ENCODE assay signal across 21 mouse cellular contexts in genomic region chr11:86981229-86981791, GRCm38 (mm10). TPM values are rescaled to one million over a fixed set of nuclear protein-coding genes. Genes with fewer than 3 reads are reported as not detected.
DNase-seq lines count a peak whose midpoint lies in the region; ATAC-seq and TF ChIP-seq lines count a peak whose summit lies in the region.
"Had no signal": no experiment of that assay in that cellular context is flagged by ENCODE, and none has a peak within 500 bp of the region (broad histone marks: within the 10 kb centered on the region; RNA-seq: fewer than 3 reads in every experiment).

No protein-coding gene starts in this region.

- H3K9ac ChIP-seq in heart, postnatal 0 days (replicated peaks; ENCODE audit: low read depth, low read length) = no peak overlapping the region
- H3K9ac ChIP-seq in limb, embryonic 14.5 days (ENCODE audit: low read depth, low read length, severe bottlenecking) = no peak overlapping the region
- H3K9ac ChIP-seq: forebrain, postnatal 0 days; liver, postnatal 0 days had no signal

- H3K27me3 ChIP-seq in heart, postnatal 0 days (ENCODE audit: control insufficient read depth, insufficient read depth, low read length) = no peaks in the 10 kb centered on the region
- no peaks in the 10 kb centered on the region for H3K27me3 ChIP-seq in limb, embryonic 14.5 days (ENCODE audit: control insufficient read depth, insufficient read depth, low read length)

- no peak overlapping the region for H3K4me3 ChIP-seq in heart, postnatal 0 days (ENCODE audit: low read depth, low read length)
- H3K4me3 ChIP-seq in limb, embryonic 14.5 days (replicated peaks; ENCODE audit: low read length) = no peak overlapping the region
- no peak overlapping the region for H3K4me3 ChIP-seq in left cerebral cortex, adult 2 months

- H3K36me3 ChIP-seq in heart, postnatal 0 days (replicated peaks; ENCODE audit: control insufficient read depth, insufficient read depth, low read length) = peaks cover 12% of the 10 kb centered on the region; the same call in 1 of the 2 replicates
- H3K36me3 ChIP-seq in limb, embryonic 14.5 days (ENCODE audit: control insufficient read depth, insufficient read depth, low read length) = peaks cover 8% of the 10 kb centered on the region; the same call in 1 of the 2 replicates

- intact Hi-C loops in heart, postnatal 25 days (cut with DNase I) = no loop called here
- intact Hi-C loops in left cerebral cortex, adult 2 months (cut with DNase I) = no loop called here

- H3K9me3 ChIP-seq in heart, postnatal 0 days (replicated peaks; ENCODE audit: control insufficient read depth, low read length) = no peaks in the 10 kb centered on the region
- H3K9me3 ChIP-seq in limb, embryonic 14.5 days (ENCODE audit: control insufficient read depth, low read length) = no peaks in the 10 kb centered on the region

- no peak for DNase-seq in frontal cortex, postnatal 10 days (ENCODE audit: low spot score in 2 of 2)
- no peak for DNase-seq in heart, postnatal 0 days (ENCODE audit: low spot score)
- no peak for DNase-seq in heart, postnatal 25 days (ENCODE audit: low spot score)
- peak; percentile 28 for DNase-seq in NIH3T3 (ENCODE audit: low read depth)
- DNase-seq in limb, embryonic 14.5 days (ENCODE audit: low spot score) = no peak
- DNase-seq in left cerebral cortex, adult 2 months (ENCODE audit: extremely low spot score in 1 of 2, low spot score in 2 of 2) = no peak
- no peak for DNase-seq in adrenal gland, adult 2 months
- DNase-seq: adrenal gland, postnatal 25 days; B cell, adult 2 months; cerebellum, adult 9-11 months; forebrain, postnatal 0 days; gastrocnemius, postnatal 14 days; heart, postnatal 36 days; kidney, adult 2 months; kidney, postnatal 25 days; liver; liver, postnatal 0 days; lung, postnatal 14 days; right cerebral cortex, postnatal 4 days had no signal

- peaks cover 33% of the 10 kb centered on the region for H3K4me1 ChIP-seq in heart, postnatal 0 days (ENCODE audit: control insufficient read depth, insufficient read depth)
- peaks cover 18% of the 10 kb centered on the region for H3K4me1 ChIP-seq in limb, embryonic 14.5 days (ENCODE audit: control insufficient read depth, insufficient read depth, low read length)

- H3K4me2 ChIP-seq in heart, postnatal 0 days (ENCODE audit: low read depth, low read length) = no peak overlapping the region
- no peak overlapping the region for H3K4me2 ChIP-seq in limb, embryonic 14.5 days (replicated peaks; ENCODE audit: low read depth, low read length, severe bottlenecking)
- H3K4me2 ChIP-seq: midbrain, embryonic 11.5 days had no signal

- TF ChIP-seq CTCF in heart, postnatal 0 days (IDR thresholded peaks at IDR 0.05; ENCODE audit: low read depth) = no peak
- TF ChIP-seq CTCF in left cerebral cortex, adult 2 months (IDR thresholded peaks at IDR 0.05) = no peak

- no peak for TF ChIP-seq POLR2A in limb, embryonic 14.5 days (IDR thresholded peaks at IDR 0.05; ENCODE audit: borderline replicate concordance, extremely low read depth, insufficient read depth, insufficient read length)

- peak; percentile 46; the same call in 1 of the 2 replicates for ATAC-seq in frontal cortex, adult (ENCODE audit: low TSS enrichment)
- no peak for ATAC-seq in heart, postnatal 0 days (ENCODE audit: insufficient read depth, low read depth)
- no peak for ATAC-seq in limb, embryonic 14.5 days (ENCODE audit: low FRiP score, low read depth)
- ATAC-seq: forebrain, postnatal 0 days; liver, postnatal 0 days had no signal

- TF ChIP-seq EP300 in heart, postnatal 0 days (IDR thresholded peaks at IDR 0.05; ENCODE audit: low read depth) = no peak

- 24% methylated on average over 5 of the region's 5 CpGs for WGBS in heart, postnatal 0 days
- WGBS in limb, embryonic 14.5 days = 48% methylated on average over 5 of the region's 5 CpGs

- H3K27ac ChIP-seq in heart, postnatal 0 days (ENCODE audit: low read depth) = peak overlapping the region; percentile 36
- H3K27ac ChIP-seq in limb, embryonic 14.5 days (replicated peaks; ENCODE audit: low read depth, low read length) = peak overlapping the region; percentile 65
- H3K27ac ChIP-seq in left cerebral cortex, adult 2 months = no peak overlapping the region

RNA-seq across cellular contexts. Expression of gene Ypel2, which starts 12.2 kb away (rescaled TPM):
- 16.3 and 18.4 TPM in 2 replicates for total RNA-seq in heart, postnatal 0 days (2014; rRNA removed; ENCODE audit: low replicate concordance)
- polyA plus RNA-seq in heart, postnatal 0 days (2015; fragmentation: Nextera tagmentation; extraction: Ambion mirVana) = 16.1 and 17.8 TPM in 2 replicates
- 10 to 100 TPM; 16.2 to 35.4 TPM for total RNA-seq in heart, postnatal 25 days (2021)
- 9.2 TPM in 2 replicates for polyA plus RNA-seq in limb, embryonic 14.5 days (2012; rRNA removed)
- polyA plus RNA-seq in limb, embryonic 14.5 days (2014; fragmentation: Nextera tagmentation; extraction: Ambion mirVana) = 6.8 and 8.4 TPM in 2 replicates
- 10 to 100 TPM; 42.8 to 45.5 TPM for total RNA-seq in left cerebral cortex, adult 2 months (2021)
- total RNA-seq in adrenal gland, adult 2 months (2021) = 10 to 100 TPM; 21.6 to 32.2 TPM
- polyA plus RNA-seq in adrenal gland, adult 2 months (2012; rRNA removed) = 13.1 and 16.2 TPM in 2 replicates
